Mouse (Mus musculus): ENCODE data around the gene Lrig2.

DNA sequence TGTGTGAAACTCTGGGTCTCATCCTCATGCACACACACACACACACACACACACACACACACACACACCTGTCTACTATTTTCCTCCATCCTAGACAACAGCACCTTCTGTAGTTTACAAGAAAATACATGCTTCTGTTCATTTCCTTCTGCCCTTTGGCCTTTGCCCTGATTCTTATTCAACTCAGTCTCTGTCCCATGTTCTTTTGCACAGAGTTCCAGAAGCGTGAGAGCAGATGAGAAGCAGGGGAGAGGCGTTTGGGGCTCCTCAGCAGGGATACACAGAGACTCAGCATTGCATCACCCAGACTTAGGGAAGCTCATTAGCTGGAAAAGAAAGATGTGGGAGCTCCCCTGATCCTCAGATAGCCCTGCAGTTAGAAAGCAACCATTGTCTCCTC, 13.8 kb upstream of the Lrig2 start:
- no peak for TF ChIP-seq POLR2A (IDR thresholded peaks at IDR 0.05; ENCODE audit: extremely low read depth, insufficient read depth, low read length)
- no peak for TF ChIP-seq CTCF (IDR thresholded peaks at IDR 0.05; ENCODE audit: low read depth, low read length)
